Mouse (Mus musculus) right cerebral cortex, adult 18-20 months (tissue): ENCODE measurements around the gene Vmn1r67.

Experiments
- DNase-seq: peaks from one replicate; pipeline ENCODE4 v3.0.0; 2022; ENCODE audit warnings: mixed read lengths

Vmn1r67 gene

GRCm38 (mm10) chr7:10443031-10443430 is at the start of gene Vmn1r67:
Gene Vmn1r67, plus strand, starts transcription at chr7:10443331.
- DNase-seq = no peak

GRCm38 (mm10) chr7:10458166-10458565 is 15.0 kb downstream of the Vmn1r67 start:
- DNase-seq = peak; percentile 44

- DNase-seq = no peak
Measured at GRCm38 (mm10) chr7:10479813-10480212, 36.7 kb downstream of the Vmn1r67 start.

- peak; percentile 71 for DNase-seq
Measured at GRCm38 (mm10) chr7:10480588-10481233, 37.6 kb downstream of the Vmn1r67 start.

- DNase-seq = peak; percentile 82
Measured at GRCm38 (mm10) chr7:10494786-10495521, 51.8 kb downstream of the Vmn1r67 start, which contains the start of gene Zik1. Gene Zik1, minus strand, starts transcription at chr7:10495394.

GRCm38 (mm10) chr7:10495578-10495977 is 52.4 kb downstream of the Vmn1r67 start:
- DNase-seq = no peak
